Mouse (Mus musculus): ENCODE measurements at regions not wholly inside any gene's neighbourhood (a gene's known extent, or its start where the extent isn't known, plus 50 kb on each side); places are given as distances from the start of the nearest gene placed in this dataset.

- no peak for DNase-seq (ENCODE audit: low read depth, low spot score)
- Histone ChIP-seq H3K9me3 (ENCODE audit: control insufficient read depth, insufficient read depth, low read depth, low read length) (no peaks in the 10 kb centered on the region), H3K36me3 (ENCODE audit: control insufficient read depth, insufficient read depth, low read length, poor library complexity, severe bottlenecking) (no peaks in the 10 kb centered on the region), H3K4me3 (ENCODE audit: insufficient read depth in 1 of 2, low read depth in 1 of 2, low read length in 2 of 2, poor library complexity in 1 of 2, severe bottlenecking in 1 of 2) (no peak overlapping the region), H3K4me1 (ENCODE audit: control insufficient read depth in 2 of 2, insufficient read depth in 2 of 2, low read length in 2 of 2, poor library complexity in 1 of 2) (no peaks in the 10 kb centered on the region), H3K9ac (ENCODE audit: insufficient read depth, low read depth, low read length, poor library complexity, severe bottlenecking) (no peak overlapping the region), H3K27ac (ENCODE audit: insufficient read depth, low read depth, low read length, poor library complexity, severe bottlenecking) (no peak overlapping the region)
- no peak for TF ChIP-seq ZNF384 (IDR thresholded peaks at IDR 0.05; ENCODE audit: low read depth, low read length)
- TF ChIP-seq ZC3H11A (IDR thresholded peaks at IDR 0.05; ENCODE audit: borderline replicate concordance, low read depth, low read length), result no peak
- in situ Hi-C loops (cut with MboI; ENCODE audit: low sequenced_read_pairs in 2 of 2, unreplicated experiment in 2 of 2), result no loop called here
Observed at GRCm38 (mm10) chr8:8168674-8169073, 492.4 kb downstream of the Efnb2 start.

DNA sequence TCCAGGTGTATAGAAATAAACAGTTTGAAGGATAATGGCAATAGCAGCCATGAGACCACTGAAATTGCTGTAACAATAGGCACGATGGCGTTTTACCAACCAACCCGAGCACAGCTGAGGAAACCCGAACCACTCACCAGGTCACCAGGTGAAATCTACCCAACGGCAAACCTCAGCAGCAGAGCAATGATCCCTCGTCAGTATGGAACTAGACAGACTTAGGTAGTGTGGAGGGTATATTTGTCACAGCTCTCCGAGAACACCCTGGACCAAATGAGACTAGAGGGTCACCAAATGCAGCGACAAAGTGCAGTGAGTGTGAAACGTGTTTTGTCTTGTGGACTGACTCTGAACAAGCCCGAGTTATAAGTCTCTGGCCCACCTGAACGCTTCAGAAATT is 492.8 kb downstream of the Efnb2 start:
- no peaks in the 10 kb centered on the region for H3K36me3 ChIP-seq (ENCODE audit: control insufficient read depth, insufficient read depth, low read length, poor library complexity, severe bottlenecking)
- no peaks in the 10 kb centered on the region for H3K4me1 ChIP-seq (ENCODE audit: control insufficient read depth in 2 of 2, insufficient read depth in 2 of 2, low read length in 2 of 2, poor library complexity in 1 of 2)
- no peak overlapping the region for H3K27ac ChIP-seq (ENCODE audit: insufficient read depth, low read depth, low read length, poor library complexity, severe bottlenecking)
- no peak for DNase-seq (ENCODE audit: low read depth, low spot score)
- H3K9me3 ChIP-seq (ENCODE audit: control insufficient read depth, insufficient read depth, low read depth, low read length), result no peaks in the 10 kb centered on the region
- TF ChIP-seq HCFC1 (IDR thresholded peaks at IDR 0.05; ENCODE audit: borderline replicate concordance, insufficient read depth, low read length) (no peak), ZC3H11A (IDR thresholded peaks at IDR 0.05; ENCODE audit: borderline replicate concordance, low read depth, low read length) (no peak), MAFK (IDR thresholded peaks at IDR 0.05; ENCODE audit: insufficient read depth, low read depth, low read length) (no peak), ZNF384 (IDR thresholded peaks at IDR 0.05; ENCODE audit: low read depth, low read length) (no peak), CHD2 (IDR thresholded peaks at IDR 0.05; ENCODE audit: low read depth, low read length) (no peak)
- H3K9ac ChIP-seq (ENCODE audit: insufficient read depth, low read depth, low read length, poor library complexity, severe bottlenecking), result no peak overlapping the region
- in situ Hi-C loops (cut with MboI; ENCODE audit: low sequenced_read_pairs in 2 of 2, unreplicated experiment in 2 of 2), result no loop called here
- no peak overlapping the region for H3K4me3 ChIP-seq (ENCODE audit: insufficient read depth in 1 of 2, low read depth in 1 of 2, low read length in 2 of 2, poor library complexity in 1 of 2, severe bottlenecking in 1 of 2)

- no peaks in the 10 kb centered on the region for H3K9me3 ChIP-seq (ENCODE audit: control insufficient read depth, insufficient read depth, low read depth, low read length)
- in situ Hi-C loops (cut with MboI; ENCODE audit: low sequenced_read_pairs in 2 of 2, unreplicated experiment in 2 of 2), result no loop called here
- peak; percentile 8 for DNase-seq (ENCODE audit: low read depth, low spot score)
- no peak overlapping the region for H3K9ac ChIP-seq (ENCODE audit: insufficient read depth, low read depth, low read length, poor library complexity, severe bottlenecking)
- H3K27ac ChIP-seq (ENCODE audit: insufficient read depth, low read depth, low read length, poor library complexity, severe bottlenecking), result no peak overlapping the region
- no peak for TF ChIP-seq ZNF384 (IDR thresholded peaks at IDR 0.05; ENCODE audit: low read depth, low read length)
- TF ChIP-seq HCFC1 (IDR thresholded peaks at IDR 0.05; ENCODE audit: borderline replicate concordance, insufficient read depth, low read length), result no peak
- TF ChIP-seq ZC3H11A (IDR thresholded peaks at IDR 0.05; ENCODE audit: borderline replicate concordance, low read depth, low read length), result no peak
- TF ChIP-seq MAFK (IDR thresholded peaks at IDR 0.05; ENCODE audit: insufficient read depth, low read depth, low read length), result no peak
- no peak for TF ChIP-seq CHD2 (IDR thresholded peaks at IDR 0.05; ENCODE audit: low read depth, low read length)
- H3K4me1 ChIP-seq (ENCODE audit: control insufficient read depth in 2 of 2, insufficient read depth in 2 of 2, low read length in 2 of 2, poor library complexity in 1 of 2), result no peaks in the 10 kb centered on the region
- no peak overlapping the region for H3K4me3 ChIP-seq (ENCODE audit: insufficient read depth in 1 of 2, low read depth in 1 of 2, low read length in 2 of 2, poor library complexity in 1 of 2, severe bottlenecking in 1 of 2)
- H3K36me3 ChIP-seq (ENCODE audit: control insufficient read depth, insufficient read depth, low read length, poor library complexity, severe bottlenecking), result no peaks in the 10 kb centered on the region
Observed at GRCm38 (mm10) chr8:8147527-8147926, 513.5 kb downstream of the Efnb2 start.

GRCm38 (mm10) chr8:8142933-8143495 is 518.0 kb downstream of the Efnb2 start:
- TF ChIP-seq ZNF384 (IDR thresholded peaks at IDR 0.05; ENCODE audit: low read depth, low read length), result no peak
- TF ChIP-seq MAFK (IDR thresholded peaks at IDR 0.05; ENCODE audit: insufficient read depth, low read depth, low read length), result no peak
- no peak for TF ChIP-seq ZC3H11A (IDR thresholded peaks at IDR 0.05; ENCODE audit: borderline replicate concordance, low read depth, low read length)
- no peak for TF ChIP-seq HCFC1 (IDR thresholded peaks at IDR 0.05; ENCODE audit: borderline replicate concordance, insufficient read depth, low read length)
- no peak for TF ChIP-seq CHD2 (IDR thresholded peaks at IDR 0.05; ENCODE audit: low read depth, low read length)
- Histone ChIP-seq H3K9ac (ENCODE audit: insufficient read depth, low read depth, low read length, poor library complexity, severe bottlenecking) (no peak overlapping the region), H3K36me3 (ENCODE audit: control insufficient read depth, insufficient read depth, low read length, poor library complexity, severe bottlenecking) (no peaks in the 10 kb centered on the region), H3K4me1 (ENCODE audit: control insufficient read depth in 2 of 2, insufficient read depth in 2 of 2, low read length in 2 of 2, poor library complexity in 1 of 2) (no peaks in the 10 kb centered on the region), H3K9me3 (ENCODE audit: control insufficient read depth, insufficient read depth, low read depth, low read length) (no peaks in the 10 kb centered on the region), H3K27ac (ENCODE audit: insufficient read depth, low read depth, low read length, poor library complexity, severe bottlenecking) (no peak overlapping the region), H3K4me3 (ENCODE audit: insufficient read depth in 1 of 2, low read depth in 1 of 2, low read length in 2 of 2, poor library complexity in 1 of 2, severe bottlenecking in 1 of 2) (no peak overlapping the region)
- DNase-seq (ENCODE audit: low read depth, low spot score), result no peak
- in situ Hi-C loops (cut with MboI; ENCODE audit: low sequenced_read_pairs in 2 of 2, unreplicated experiment in 2 of 2), result no loop called here

GRCm38 (mm10) chr8:8142461-8142860 is 518.6 kb downstream of the Efnb2 start:
- H3K4me1 ChIP-seq (ENCODE audit: control insufficient read depth in 2 of 2, insufficient read depth in 2 of 2, low read length in 2 of 2, poor library complexity in 1 of 2), result no peaks in the 10 kb centered on the region
- no peak overlapping the region for H3K4me3 ChIP-seq (ENCODE audit: insufficient read depth in 1 of 2, low read depth in 1 of 2, low read length in 2 of 2, poor library complexity in 1 of 2, severe bottlenecking in 1 of 2)
- H3K36me3 ChIP-seq (ENCODE audit: control insufficient read depth, insufficient read depth, low read length, poor library complexity, severe bottlenecking), result no peaks in the 10 kb centered on the region
- no peak for DNase-seq (ENCODE audit: low read depth, low spot score)
- H3K27ac ChIP-seq (ENCODE audit: insufficient read depth, low read depth, low read length, poor library complexity, severe bottlenecking), result no peak overlapping the region
- H3K9ac ChIP-seq (ENCODE audit: insufficient read depth, low read depth, low read length, poor library complexity, severe bottlenecking), result no peak overlapping the region
- no peaks in the 10 kb centered on the region for H3K9me3 ChIP-seq (ENCODE audit: control insufficient read depth, insufficient read depth, low read depth, low read length)
- in situ Hi-C loops (cut with MboI; ENCODE audit: low sequenced_read_pairs in 2 of 2, unreplicated experiment in 2 of 2), result no loop called here
- no peak for TF ChIP-seq ZNF384 (IDR thresholded peaks at IDR 0.05; ENCODE audit: low read depth, low read length)
- TF ChIP-seq MAFK (IDR thresholded peaks at IDR 0.05; ENCODE audit: insufficient read depth, low read depth, low read length), result no peak
- no peak for TF ChIP-seq HCFC1 (IDR thresholded peaks at IDR 0.05; ENCODE audit: borderline replicate concordance, insufficient read depth, low read length)
- TF ChIP-seq CHD2 (IDR thresholded peaks at IDR 0.05; ENCODE audit: low read depth, low read length), result no peak
- no peak for TF ChIP-seq ZC3H11A (IDR thresholded peaks at IDR 0.05; ENCODE audit: borderline replicate concordance, low read depth, low read length)

All from ES-E14 (cell line).